Mouse (Mus musculus) splenic B cell, adult 2 months (primary cell): ENCODE data around the gene Rbpjl.

Source experiments
- DNase-seq: peaks from one replicate; pipeline ENCODE4 v3.0.0-alpha.2; 2011; ENCODE audit warnings: low read depth, low spot score
- H3K27me3 ChIP-seq: 2 replicates; pipeline ENCODE4 v1.6.1; 2012; ENCODE audit warnings: mild to moderate bottlenecking, low read length, moderate library complexity, mixed read lengths; ENCODE audit not compliant: control insufficient read depth, poor library complexity, insufficient read depth, severe bottlenecking
- H3K36me3 ChIP-seq: 2 replicates; pipeline ENCODE4 v1.6.1; 2012; ENCODE audit warnings: mild to moderate bottlenecking, low read length, moderate library complexity, mixed read lengths; ENCODE audit not compliant: control insufficient read depth, poor library complexity, insufficient read depth, severe bottlenecking

Gene Rbpjl

DNA sequence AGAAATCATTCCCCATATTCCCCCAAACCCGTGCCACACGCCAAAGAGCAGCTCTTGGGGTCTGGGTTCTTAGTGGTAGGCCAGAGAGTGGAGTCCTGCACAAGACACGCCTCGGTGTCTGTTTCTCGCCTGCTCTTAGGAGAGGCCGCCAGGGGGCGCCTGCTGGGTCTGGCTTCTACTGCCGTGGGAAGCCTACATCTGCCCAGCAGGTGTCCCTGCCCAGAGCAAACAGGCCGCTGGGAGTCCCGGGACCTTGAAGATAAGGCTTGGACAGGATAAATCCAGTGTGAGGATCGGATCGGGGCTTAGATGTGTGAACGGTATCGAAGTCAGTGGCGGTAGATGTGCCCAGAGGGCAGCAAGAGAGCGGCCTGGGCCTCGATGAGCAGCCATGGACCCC is at the start of gene Rbpjl:
Gene Rbpjl (plus strand): TSS at position 236 of the 400 bp plus-strand sequence.
- no peaks in the 10 kb centered on the region for H3K36me3 ChIP-seq
- no peaks in the 10 kb centered on the region for H3K27me3 ChIP-seq
- DNase-seq = peak; percentile 89

- H3K36me3 ChIP-seq = no peaks in the 10 kb centered on the region
- no peak for DNase-seq
- no peaks in the 10 kb centered on the region for H3K27me3 ChIP-seq
Measured at GRCm38 (mm10) chr2:164353356-164353755, 49.6 kb upstream of the Rbpjl start.

- Histone ChIP-seq H3K36me3 (no peaks in the 10 kb centered on the region), H3K27me3 (no peaks in the 10 kb centered on the region)
- DNase-seq = peak; percentile 23
Measured at GRCm38 (mm10) chr2:164356177-164356967, 46.6 kb upstream of the Rbpjl start.

GRCm38 (mm10) chr2:164358373-164358772 is 44.6 kb upstream of the Rbpjl start:
- H3K36me3 ChIP-seq = no peaks in the 10 kb centered on the region
- peak; percentile 57 for DNase-seq

GRCm38 (mm10) chr2:164359031-164359430 is 43.9 kb upstream of the Rbpjl start:
- DNase-seq = no peak
- no peaks in the 10 kb centered on the region for H3K27me3 ChIP-seq

More at GRCm38 (mm10) chr2:164358373-164358772, 44.6 kb upstream of the Rbpjl start:
- no peaks in the 10 kb centered on the region for H3K27me3 ChIP-seq

DNA sequence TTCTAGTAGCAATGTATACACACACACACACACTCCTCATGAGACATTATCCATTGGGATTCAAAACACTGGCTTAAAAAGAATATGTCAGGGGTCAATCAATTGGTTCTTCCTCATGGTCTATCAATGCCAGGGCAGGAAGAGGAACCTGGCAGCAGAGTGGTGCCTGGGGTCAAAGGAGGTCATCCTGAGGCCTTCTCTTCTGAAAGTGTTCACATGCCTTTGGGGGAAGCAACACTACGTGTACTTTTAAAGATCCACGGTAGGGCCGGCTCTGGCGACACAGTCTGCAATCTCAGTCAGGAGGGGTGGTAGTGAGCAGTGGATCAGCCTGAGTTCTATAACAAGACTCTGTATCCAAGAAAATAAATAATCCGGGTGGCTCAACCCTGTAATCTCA is 43.3 kb upstream of the Rbpjl start:
- no peaks in the 10 kb centered on the region for H3K27me3 ChIP-seq
- no peaks in the 10 kb centered on the region for H3K36me3 ChIP-seq
- no peak for DNase-seq

More at GRCm38 (mm10) chr2:164359031-164359430, 43.9 kb upstream of the Rbpjl start:
- no peaks in the 10 kb centered on the region for H3K36me3 ChIP-seq

GRCm38 (mm10) chr2:164360974-164361657 is 41.8 kb upstream of the Rbpjl start:
- no peak for DNase-seq
- Histone ChIP-seq H3K36me3 (no peaks in the 10 kb centered on the region), H3K27me3 (no peaks in the 10 kb centered on the region)

GRCm38 (mm10) chr2:164366947-164367346 is 36.0 kb upstream of the Rbpjl start:
- Histone ChIP-seq H3K36me3 (no peaks in the 10 kb centered on the region), H3K27me3 (no peaks in the 10 kb centered on the region)
- DNase-seq = no peak

DNA sequence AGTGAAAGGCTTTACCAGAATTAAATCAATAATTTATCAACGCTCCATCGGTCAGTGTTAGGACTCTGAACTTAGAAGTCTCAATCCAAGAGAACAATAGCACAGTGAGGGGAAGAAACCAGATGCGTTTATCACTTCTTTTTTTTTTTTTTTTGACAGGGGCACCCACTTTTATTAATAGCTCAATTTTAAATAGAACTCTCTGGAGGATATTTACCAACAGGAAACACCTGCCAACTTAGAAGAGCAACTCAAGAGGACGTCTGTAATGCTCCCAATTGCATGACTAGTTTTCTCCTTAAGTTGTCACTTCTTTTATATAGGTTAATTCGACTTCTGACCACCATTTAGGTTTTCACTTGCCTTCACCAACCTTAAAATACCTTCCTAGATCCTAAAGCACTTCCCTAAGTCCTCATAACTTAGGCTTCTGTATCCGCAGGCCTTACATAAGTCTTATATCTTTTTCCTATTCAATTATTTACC is 34.3 kb upstream of the Rbpjl start:
- H3K27me3 ChIP-seq = no peaks in the 10 kb centered on the region
- peak; percentile 52 for DNase-seq
- no peaks in the 10 kb centered on the region for H3K36me3 ChIP-seq

DNA sequence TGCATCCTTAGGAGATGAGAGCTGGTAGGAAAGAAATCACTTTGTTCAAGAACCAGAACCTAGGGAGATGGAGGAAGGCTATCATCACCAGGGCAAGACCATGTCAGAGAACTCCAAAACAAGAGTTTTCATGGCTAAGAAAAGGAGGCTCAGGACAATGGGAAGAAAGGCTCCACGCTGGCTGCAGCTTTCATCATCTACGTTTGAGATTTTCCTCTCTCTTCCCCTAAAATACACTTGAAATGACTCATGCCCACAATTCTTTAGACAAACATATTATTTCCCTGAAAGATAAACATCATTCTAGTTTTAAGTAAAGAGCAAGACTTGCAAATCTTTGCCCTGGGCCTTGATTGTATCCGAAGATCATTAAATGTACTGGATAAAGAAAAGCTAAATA is 31.6 kb upstream of the Rbpjl start:
- H3K27me3 ChIP-seq = no peaks in the 10 kb centered on the region
- no peak for DNase-seq
- no peaks in the 10 kb centered on the region for H3K36me3 ChIP-seq

GRCm38 (mm10) chr2:164372408-164373053 is 30.4 kb upstream of the Rbpjl start:
- peak; percentile 45 for DNase-seq
- H3K27me3 ChIP-seq = no peaks in the 10 kb centered on the region
- no peaks in the 10 kb centered on the region for H3K36me3 ChIP-seq

DNA sequence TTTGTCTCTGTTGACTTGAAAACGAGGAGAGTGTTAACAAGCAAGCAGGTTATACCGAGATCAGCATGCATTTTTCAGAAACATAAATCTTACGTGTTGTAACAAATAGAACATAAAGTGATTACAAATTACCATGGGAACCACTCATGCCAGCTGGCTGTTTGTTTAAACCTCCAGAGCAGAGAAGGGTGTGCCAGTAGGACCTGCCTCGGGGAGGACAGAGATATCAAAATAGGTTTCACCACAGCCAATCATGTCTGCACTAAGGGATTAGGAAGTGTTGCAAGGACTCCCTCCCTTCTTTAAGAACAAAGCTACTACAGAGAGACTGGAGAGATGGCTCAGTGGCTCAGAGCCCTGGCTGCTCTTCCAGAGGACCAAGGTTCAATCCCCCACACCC is 29.8 kb upstream of the Rbpjl start:
- Histone ChIP-seq H3K36me3 (no peaks in the 10 kb centered on the region), H3K27me3 (no peaks in the 10 kb centered on the region)
- DNase-seq = no peak

DNA sequence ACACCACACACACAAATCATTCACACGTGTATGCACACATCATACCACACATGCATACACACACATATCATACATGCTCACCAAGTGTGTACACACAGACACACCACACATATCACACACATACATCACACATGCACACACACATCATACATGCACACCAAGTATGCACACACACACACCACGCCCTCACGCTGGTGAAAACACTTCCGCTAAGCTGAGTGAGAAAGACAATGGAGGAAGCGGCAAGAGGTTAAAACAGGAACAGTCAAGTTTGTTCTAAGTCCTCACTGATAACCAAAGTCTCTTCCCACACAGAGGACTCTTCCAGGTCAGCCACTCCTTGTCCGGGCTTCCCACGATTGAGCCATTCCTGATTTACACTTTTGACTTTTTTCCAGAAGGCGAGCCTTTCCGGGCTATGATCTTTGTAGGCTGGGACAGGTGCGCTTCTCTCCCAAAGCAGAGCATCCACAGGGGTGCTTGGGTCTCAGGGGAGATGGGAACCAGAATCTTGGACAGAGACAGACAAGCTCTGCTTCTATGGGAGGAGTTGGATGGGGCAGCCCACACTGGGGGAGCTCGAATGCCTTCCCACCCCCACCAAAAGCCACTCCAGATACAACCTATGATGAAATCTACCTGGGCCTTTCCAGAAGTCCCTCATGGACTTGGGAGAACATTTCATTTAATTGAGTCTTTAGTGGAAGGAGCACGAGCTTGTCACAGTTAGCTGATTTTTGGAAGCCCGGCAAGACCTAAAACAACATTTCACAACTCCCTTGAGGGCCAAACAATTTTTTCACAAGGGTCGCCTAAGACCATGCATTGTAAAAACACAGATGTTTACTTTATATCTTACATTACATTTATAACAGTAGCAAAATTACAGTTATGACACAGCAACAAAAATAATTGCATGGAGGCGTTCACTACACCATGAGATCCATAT is 25.2 kb upstream of the Rbpjl start:
- DNase-seq = no peak
- no peaks in the 10 kb centered on the region for H3K36me3 ChIP-seq
- no peaks in the 10 kb centered on the region for H3K27me3 ChIP-seq

GRCm38 (mm10) chr2:164381726-164382125 is 21.2 kb upstream of the Rbpjl start:
- no peaks in the 10 kb centered on the region for H3K36me3 ChIP-seq
- H3K27me3 ChIP-seq = no peaks in the 10 kb centered on the region; the same call in 1 of the 2 replicates
- DNase-seq = peak; percentile 50
